Comparison of ENCODE assay signal across 11 mouse cellular contexts in genomic region chr1:92061198-92062073, GRCm38 (mm10).
DNase-seq lines count a peak whose midpoint lies in the region; ATAC-seq and TF ChIP-seq lines count a peak whose summit lies in the region.
"Had no signal": no experiment of that assay in that cellular context is flagged by ENCODE, and none has a peak within 500 bp of the region (broad histone marks: within the 10 kb centered on the region; RNA-seq: fewer than 3 reads in every experiment).

No protein-coding gene starts in this region.

- no peak overlapping the region for H3K9ac ChIP-seq in kidney, postnatal 0 days (ENCODE audit: low read depth, low read length)
- no peak overlapping the region for H3K9ac ChIP-seq in hindbrain, postnatal 0 days (replicated peaks; ENCODE audit: low read length)
- no peak overlapping the region for H3K9ac ChIP-seq in midbrain, postnatal 0 days (replicated peaks; ENCODE audit: low read length, poor library complexity, severe bottlenecking)
- H3K9ac ChIP-seq: embryonic facial prominence, embryonic 13.5 days; heart, embryonic 13.5 days had no signal

- H3K9me3 ChIP-seq in kidney, postnatal 0 days (replicated peaks; ENCODE audit: low read length) = no peaks in the 10 kb centered on the region
- H3K9me3 ChIP-seq in hindbrain, postnatal 0 days (ENCODE audit: low read length) = no peaks in the 10 kb centered on the region
- H3K9me3 ChIP-seq in midbrain, postnatal 0 days (ENCODE audit: low read length) = no peaks in the 10 kb centered on the region
- H3K9me3 ChIP-seq in heart, embryonic 10.5 days = no peaks in the 10 kb centered on the region
- H3K9me3 ChIP-seq: embryonic facial prominence, embryonic 13.5 days; heart, embryonic 13.5 days had no signal

- H3K36me3 ChIP-seq in kidney, postnatal 0 days (ENCODE audit: insufficient read depth, low read length) = no peaks in the 10 kb centered on the region
- no peaks in the 10 kb centered on the region for H3K36me3 ChIP-seq in hindbrain, postnatal 0 days (ENCODE audit: insufficient read depth, low read length)
- H3K36me3 ChIP-seq in midbrain, postnatal 0 days (ENCODE audit: insufficient read depth, low read length) = no peaks in the 10 kb centered on the region
- H3K36me3 ChIP-seq in heart, embryonic 10.5 days = no peaks in the 10 kb centered on the region
- H3K36me3 ChIP-seq: embryonic facial prominence, embryonic 13.5 days; heart, embryonic 13.5 days had no signal

- 36% methylated on average over 8 of the region's 8 CpGs for WGBS in kidney, postnatal 0 days
- 29% methylated on average over 8 of the region's 8 CpGs for WGBS in hindbrain, postnatal 0 days
- WGBS in midbrain, postnatal 0 days = 38% methylated on average over 8 of the region's 8 CpGs
- WGBS in heart, embryonic 10.5 days = 79% methylated on average over 8 of the region's 8 CpGs

- no peak overlapping the region for H3K4me3 ChIP-seq in kidney, postnatal 0 days (replicated peaks; ENCODE audit: low read depth, low read length)
- no peak overlapping the region for H3K4me3 ChIP-seq in hindbrain, postnatal 0 days (ENCODE audit: low read length)
- no peak overlapping the region for H3K4me3 ChIP-seq in midbrain, postnatal 0 days (ENCODE audit: low read depth, low read length)
- H3K4me3 ChIP-seq in heart, embryonic 10.5 days = no peak overlapping the region
- H3K4me3 ChIP-seq: embryonic facial prominence, embryonic 13.5 days; heart, embryonic 13.5 days had no signal

- no peak overlapping the region for H3K27ac ChIP-seq in kidney, postnatal 0 days
- peak overlapping the region; percentile 17 for H3K27ac ChIP-seq in hindbrain, postnatal 0 days
- 0 out of 2 replicates have a peak overlapping the region, but pooled peaks have one; percentile 12 for H3K27ac ChIP-seq in midbrain, postnatal 0 days (ENCODE audit: low read depth, low read length)
- no peak overlapping the region for H3K27ac ChIP-seq in heart, embryonic 10.5 days
- H3K27ac ChIP-seq: embryonic facial prominence, embryonic 13.5 days; heart, embryonic 13.5 days had no signal

- no peaks in the 10 kb centered on the region for H3K27me3 ChIP-seq in kidney, postnatal 0 days (ENCODE audit: insufficient read depth, low read length)
- no peaks in the 10 kb centered on the region for H3K27me3 ChIP-seq in hindbrain, postnatal 0 days (ENCODE audit: insufficient read depth, low read length)
- H3K27me3 ChIP-seq in midbrain, postnatal 0 days (ENCODE audit: insufficient read depth, low read length) = no peaks in the 10 kb centered on the region
- no peaks in the 10 kb centered on the region for H3K27me3 ChIP-seq in heart, embryonic 10.5 days (ENCODE audit: insufficient read depth, poor library complexity, severe bottlenecking)
- H3K27me3 ChIP-seq: embryonic facial prominence, embryonic 13.5 days; heart, embryonic 13.5 days had no signal

- DNase-seq in kidney, postnatal 0 days (ENCODE audit: low spot score) = peak; percentile 58
- DNase-seq in kidney, adult 11 months = no peak
- DNase-seq in fat pad, adult 2 months (ENCODE audit: extremely low read depth, low read depth, low spot score) = peak; percentile 70
- DNase-seq in hindbrain, postnatal 0 days (ENCODE audit: low spot score) = peak; percentile 44
- peak; percentile 35 for DNase-seq in midbrain, postnatal 0 days (ENCODE audit: low spot score)
- no peak for DNase-seq in heart, embryonic 10.5 days (ENCODE audit: low spot score)
- no peak for DNase-seq in urinary bladder, postnatal 14 days (ENCODE audit: low spot score)
- DNase-seq: lung, adult 2 months had no signal

- H3K4me2 ChIP-seq in kidney, postnatal 0 days (ENCODE audit: low read length) = no peak overlapping the region
- no peak overlapping the region for H3K4me2 ChIP-seq in hindbrain, postnatal 0 days (ENCODE audit: low read depth, low read length)
- no peak overlapping the region for H3K4me2 ChIP-seq in midbrain, postnatal 0 days (ENCODE audit: low read depth, low read length, poor library complexity, severe bottlenecking)
- H3K4me2 ChIP-seq: embryonic facial prominence, embryonic 13.5 days; heart, embryonic 13.5 days had no signal

- peaks cover 11% of the 10 kb centered on the region; the same call in 1 of the 2 replicates for H3K4me1 ChIP-seq in kidney, postnatal 0 days (replicated peaks; ENCODE audit: insufficient read depth, low read length)
- H3K4me1 ChIP-seq in hindbrain, postnatal 0 days (ENCODE audit: insufficient read depth, low read length) = peaks cover 7% of the 10 kb centered on the region
- H3K4me1 ChIP-seq in midbrain, postnatal 0 days (ENCODE audit: insufficient read depth, low read length) = peaks cover 5% of the 10 kb centered on the region; the same call in 1 of the 2 replicates
- H3K4me1 ChIP-seq in heart, embryonic 10.5 days = peaks cover 34% of the 10 kb centered on the region

- ATAC-seq in kidney, postnatal 0 days (replicated peaks; ENCODE audit: low FRiP score, low read depth) = no peak; the same call in 1 of the 2 replicates
- peak; percentile 70 for ATAC-seq in hindbrain, postnatal 0 days
- no peak for ATAC-seq in midbrain, postnatal 0 days (ENCODE audit: low FRiP score)
- ATAC-seq in erythroid progenitor cell, adult 5-6 weeks (replicated peaks; ENCODE audit: low FRiP score, poor library complexity, severe bottlenecking) = no peak

- no peak for TF ChIP-seq CTCF in kidney, postnatal 0 days (IDR thresholded peaks at IDR 0.05; ENCODE audit: low read depth)
- TF ChIP-seq CTCF in hindbrain, postnatal 0 days (IDR thresholded peaks at IDR 0.05; ENCODE audit: low read depth) = no peak
- no peak for TF ChIP-seq CTCF in midbrain, postnatal 0 days (IDR thresholded peaks at IDR 0.05)

Comparison
In these comparisons a context has a peak if more than half of its experiments do, and no peak if none do; other contexts are left out.
1. DNase-seq: peak in kidney, postnatal 0 days (single experiment), fat pad, adult 2 months (single experiment), hindbrain, postnatal 0 days (single experiment) and midbrain, postnatal 0 days (single experiment); none in kidney, adult 11 months (single experiment), heart, embryonic 10.5 days (single experiment) and urinary bladder, postnatal 14 days (single experiment).
2. H3K27ac ChIP-seq: peak in hindbrain, postnatal 0 days (single experiment) and midbrain, postnatal 0 days (single experiment); none in kidney, postnatal 0 days (single experiment) and heart, embryonic 10.5 days (single experiment).